Mouse (Mus musculus): ENCODE measurements at regions not wholly inside any gene's neighbourhood (a gene's known extent, or its start where the extent isn't known, plus 50 kb on each side); places are given as distances from the start of the nearest gene placed in this dataset.
A peak's percentile ranks its signal among the peaks of the same experiment; 100 is the strongest.

MicroRNAs encoded in the stretch of these regions (microRNA counts, 519-probe panel; counts per million panel counts)
- 2,550 counts per million, percentile 63 among the panel's probes with 10 or more counts for microRNA mmu-miR-101a

Small RNA genes lying in the stretch of these regions (microRNA-seq; reads per million reads assigned to microRNA genes)
- 632 reads per million, percentile 75 among the genes with 10 or more reads in this experiment for gene Mir101a
